28 mouse cellular contexts compared by ENCODE assay signal in the genomic region with DNA sequence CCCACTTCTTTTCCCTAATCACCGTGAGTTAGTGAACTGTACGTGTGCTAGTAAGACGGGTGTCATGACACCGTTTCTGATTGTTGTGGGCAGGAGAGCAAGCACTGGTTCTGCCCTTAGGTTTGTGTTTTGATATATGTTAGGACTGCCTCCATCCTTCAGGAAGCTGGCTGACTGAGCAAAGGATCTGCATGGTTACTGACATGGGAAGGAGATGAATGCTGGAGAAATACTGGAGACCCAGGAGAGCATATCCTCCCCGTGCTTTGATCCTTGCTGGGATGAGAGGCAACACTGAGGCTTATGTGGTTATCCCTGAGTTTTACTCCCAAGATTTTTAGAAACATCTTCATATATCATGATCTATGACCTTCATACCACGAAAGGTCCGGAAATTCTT.
"Had no signal": no experiment of that assay in that cellular context is flagged by ENCODE, and none has a peak within 500 bp of the region (broad histone marks: within the 10 kb centered on the region; RNA-seq: fewer than 3 reads in every experiment).

No protein-coding gene starts in this region.

- H3K9ac ChIP-seq: embryonic facial prominence, embryonic 12.5 days; embryonic facial prominence, embryonic 13.5 days; embryonic facial prominence, embryonic 15.5 days; forebrain, embryonic 12.5 days; forebrain, embryonic 13.5 days; forebrain, embryonic 15.5 days; forebrain, postnatal 0 days had no signal

- H3K27ac ChIP-seq: embryonic facial prominence, embryonic 10.5 days; embryonic facial prominence, embryonic 12.5 days; embryonic facial prominence, embryonic 13.5 days; embryonic facial prominence, embryonic 15.5 days; forebrain, embryonic 10.5 days; forebrain, embryonic 12.5 days; forebrain, embryonic 13.5 days; forebrain, embryonic 15.5 days; gastrocnemius, adult 2 months had no signal

- DNase-seq: cerebellum, adult 18-20 months; cerebellum, adult 2 months; cerebellum, adult 8-10 months; cerebellum, adult 9-10 months; cerebellum, adult 9-11 months; cerebellum, postnatal 10 days; cerebellum, postnatal 14 days; cerebellum, postnatal 25 days; cerebellum, postnatal 36 days; embryo, embryonic 11 days; forebrain, postnatal 0 days; gastrocnemius, adult 2 months; gastrocnemius, postnatal 10 days; gastrocnemius, postnatal 14 days; gastrocnemius, postnatal 25 days; gastrocnemius, postnatal 36 days; heart, adult 11 months had no signal

- H3K4me3 ChIP-seq: embryonic facial prominence, embryonic 10.5 days; embryonic facial prominence, embryonic 12.5 days; embryonic facial prominence, embryonic 13.5 days; embryonic facial prominence, embryonic 15.5 days; erythroblast, embryonic 14.5 days; forebrain, embryonic 10.5 days; forebrain, embryonic 12.5 days; forebrain, embryonic 13.5 days; forebrain, embryonic 15.5 days; gastrocnemius, adult 2 months had no signal

- H3K27me3 ChIP-seq: embryonic facial prominence, embryonic 12.5 days; embryonic facial prominence, embryonic 13.5 days; embryonic facial prominence, embryonic 15.5 days; forebrain, embryonic 12.5 days; forebrain, embryonic 13.5 days; forebrain, embryonic 15.5 days had no signal

- H3K4me1 ChIP-seq: embryonic facial prominence, embryonic 10.5 days; embryonic facial prominence, embryonic 12.5 days; embryonic facial prominence, embryonic 13.5 days; embryonic facial prominence, embryonic 15.5 days; forebrain, embryonic 10.5 days; forebrain, embryonic 12.5 days; forebrain, embryonic 13.5 days; forebrain, embryonic 15.5 days had no signal

- H3K36me3 ChIP-seq: embryonic facial prominence, embryonic 10.5 days; embryonic facial prominence, embryonic 12.5 days; embryonic facial prominence, embryonic 13.5 days; embryonic facial prominence, embryonic 15.5 days; forebrain, embryonic 10.5 days; forebrain, embryonic 12.5 days; forebrain, embryonic 15.5 days had no signal

- H3K4me2 ChIP-seq: embryonic facial prominence, embryonic 12.5 days; embryonic facial prominence, embryonic 13.5 days; embryonic facial prominence, embryonic 15.5 days; forebrain, embryonic 12.5 days; forebrain, embryonic 13.5 days; forebrain, embryonic 15.5 days had no signal

- H3K9me3 ChIP-seq: embryonic facial prominence, embryonic 10.5 days; embryonic facial prominence, embryonic 12.5 days; embryonic facial prominence, embryonic 13.5 days; embryonic facial prominence, embryonic 15.5 days; forebrain, embryonic 10.5 days; forebrain, embryonic 12.5 days; forebrain, embryonic 13.5 days; forebrain, embryonic 15.5 days had no signal

- ATAC-seq: forebrain, embryonic 13.5 days; forebrain, embryonic 14.5 days; forebrain, embryonic 15.5 days; forebrain, embryonic 16.5 days; forebrain, postnatal 0 days had no signal
